Mouse (Mus musculus): ENCODE measurements around the gene Crip1.

DNA sequence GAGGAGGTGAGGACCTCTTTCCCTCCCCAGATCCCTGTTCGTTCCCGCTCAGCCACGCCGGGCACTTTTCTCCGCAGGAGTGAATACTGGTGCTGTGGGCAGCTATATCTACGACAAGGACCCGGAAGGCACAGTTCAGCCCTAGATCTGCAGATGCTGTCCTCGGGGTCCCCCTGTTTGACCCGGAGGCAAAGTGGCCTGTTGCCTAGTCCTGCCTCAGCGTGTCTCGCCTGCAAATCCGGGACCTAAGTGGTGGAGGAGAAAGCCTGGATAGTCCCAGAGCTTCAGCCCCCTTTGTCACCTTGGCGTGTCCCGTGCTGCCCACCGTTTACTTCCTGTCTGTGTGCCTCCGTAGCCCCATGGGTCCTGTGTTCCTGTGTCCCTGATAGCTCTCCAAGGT lies 1.2 kb upstream of the Crip1 start:
- TF ChIP-seq CTCF (IDR thresholded peaks at IDR 0.05; ENCODE audit: low read depth) (no peak), EP300 (optimal IDR thresholded peaks at IDR 0.05) (no peak)

Data from stomach, postnatal 0 days (tissue).